Mouse (Mus musculus): ENCODE data around the gene Lrp5.

DNA sequence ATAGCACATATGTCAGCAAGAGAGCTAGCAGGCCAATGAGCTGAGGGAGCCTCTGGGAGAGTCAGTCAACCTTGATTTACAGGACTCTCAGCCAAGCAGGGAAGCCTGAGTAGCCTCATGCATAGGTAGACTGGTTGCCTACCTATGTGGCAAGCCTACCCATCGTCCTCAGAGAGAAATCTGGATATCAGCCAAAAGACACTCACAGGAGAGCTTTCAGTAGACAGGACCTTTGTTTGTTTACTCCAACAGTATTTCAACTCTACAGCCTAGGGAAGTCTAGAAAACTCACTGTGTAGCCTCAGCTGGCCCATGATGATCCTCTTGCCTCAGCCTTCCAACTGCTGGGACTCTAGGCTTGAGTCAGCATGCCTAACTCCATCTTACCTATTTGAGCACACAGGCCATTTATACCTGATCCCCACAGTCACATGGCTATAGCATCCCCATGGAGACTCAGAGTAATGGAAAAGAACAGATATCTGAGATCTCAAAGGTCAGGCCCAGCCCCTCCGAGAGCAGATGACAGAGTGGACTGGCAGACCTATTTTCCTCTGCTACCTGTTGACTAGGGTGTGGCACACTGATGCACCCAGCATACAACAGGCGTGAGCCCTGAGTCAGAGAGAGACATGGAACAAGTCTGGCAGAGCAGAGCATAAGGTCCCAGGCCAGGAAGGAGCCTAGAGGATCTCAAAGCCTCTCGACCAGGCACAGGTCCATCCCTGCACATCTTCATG, 73.7 kb downstream of the Lrp5 start:
- no peak for TF ChIP-seq CTCF (IDR thresholded peaks at IDR 0.05; ENCODE audit: borderline replicate concordance, extremely low read depth, insufficient read depth, insufficient read length)
- no peak for TF ChIP-seq POLR2A (IDR thresholded peaks at IDR 0.05; ENCODE audit: borderline replicate concordance, extremely low read depth, insufficient read depth, insufficient read length, poor library complexity, severe bottlenecking)

Measured in brain, embryonic 14.5 days (tissue).